Mouse (Mus musculus) heart, adult 9 months (tissue): Measurements from ENCODE around the gene Gpr39.
"Not testable (repeated sequence)": the region's sequence is repeated elsewhere in the genome, so short reads cannot be mapped to it uniquely, and the experiment has no call there.

Experiments used
- DNase-seq, 2 experiments: peaks; one replicate each; pipeline ENCODE4 v3.0.0; 2022; ENCODE audit warnings: low spot score in 2 of 2

Gene Gpr39

DNA sequence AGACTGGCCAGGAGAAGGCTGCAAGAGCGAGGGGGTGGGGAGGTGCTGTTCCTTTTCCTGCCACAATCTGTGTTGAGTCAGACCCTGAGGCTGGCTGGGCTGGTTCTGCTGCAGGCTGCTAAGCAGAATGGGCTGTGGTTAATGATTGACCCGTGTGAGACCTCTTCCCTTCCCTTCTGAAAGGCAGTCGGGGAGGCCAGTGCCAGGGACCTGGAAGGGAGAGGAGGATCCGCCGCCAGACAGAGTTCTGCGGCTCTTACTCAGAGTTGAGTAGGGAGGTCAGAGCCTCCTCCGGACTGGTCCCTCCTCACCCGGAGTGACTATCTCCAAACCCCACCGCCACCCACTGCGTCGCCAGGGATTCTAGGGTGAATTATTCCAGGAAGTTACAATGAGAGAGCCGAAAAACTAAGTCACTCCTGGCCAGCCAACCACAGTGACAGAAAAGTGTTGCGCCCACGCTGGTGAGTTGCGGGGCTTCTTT, at the start of gene Gpr39:
Gpr39 (plus strand) TSS at position 206 of the 484 bp plus-strand sequence.
- peak; percentile 40 to 50 for DNase-seq

DNA sequence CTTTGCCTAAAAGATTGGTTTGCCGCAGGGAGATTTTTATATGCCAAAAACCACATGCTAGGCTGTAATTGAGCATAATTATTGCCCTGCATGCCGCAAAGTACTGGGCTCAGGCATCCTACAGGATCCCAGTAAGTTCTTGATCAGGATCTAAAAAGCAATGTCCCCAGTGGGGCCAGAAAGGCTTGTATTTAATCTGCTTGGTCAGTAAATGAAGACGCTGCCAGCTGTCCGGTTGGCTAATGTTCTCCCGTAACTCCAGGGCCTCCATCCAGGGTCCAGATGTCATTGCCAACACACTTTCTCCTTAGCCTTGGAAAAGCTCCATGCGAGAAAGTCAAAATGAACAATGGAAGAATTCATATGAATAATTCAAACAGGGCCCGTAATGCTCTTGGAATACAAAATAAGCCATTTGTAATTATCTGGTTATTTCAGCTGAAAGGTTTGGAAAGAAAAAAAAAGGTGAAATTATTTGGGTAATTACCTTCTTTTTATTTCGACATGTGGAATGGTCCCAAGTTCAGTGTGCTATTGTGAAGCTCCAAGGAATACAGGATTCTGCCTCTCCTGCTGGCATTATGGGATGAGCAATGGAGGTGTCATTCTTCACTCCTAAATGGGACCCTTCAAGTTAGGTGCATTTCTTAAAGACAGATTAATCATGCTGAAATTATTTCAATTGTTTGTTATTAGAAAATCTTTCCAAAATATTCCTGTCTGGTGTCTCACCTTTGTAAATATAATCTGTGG, 37.1 kb upstream of the Gpr39 start:
- DNase-seq = peak in 1 of 2 experiments; percentile 33

DNA sequence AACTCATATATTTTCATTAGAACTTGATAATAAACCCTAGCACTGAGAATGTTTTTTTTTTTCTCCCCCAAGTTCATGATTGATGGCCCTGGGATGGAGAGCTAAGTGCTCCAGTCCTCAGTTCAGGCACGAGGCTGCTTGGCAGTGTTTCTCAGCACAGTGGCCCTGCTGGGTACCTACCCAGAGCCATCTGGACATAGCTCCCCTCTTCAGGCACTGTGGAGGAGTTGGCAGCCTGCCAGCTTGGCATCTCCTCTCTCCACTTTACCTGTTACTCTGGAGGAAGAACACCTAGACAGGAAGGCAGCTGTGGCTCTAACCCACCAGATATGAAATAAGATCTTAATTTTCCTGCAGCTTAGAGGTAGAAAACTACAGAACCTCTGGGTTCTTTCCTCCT, 33.2 kb upstream of the Gpr39 start:
- no peak for DNase-seq

DNA sequence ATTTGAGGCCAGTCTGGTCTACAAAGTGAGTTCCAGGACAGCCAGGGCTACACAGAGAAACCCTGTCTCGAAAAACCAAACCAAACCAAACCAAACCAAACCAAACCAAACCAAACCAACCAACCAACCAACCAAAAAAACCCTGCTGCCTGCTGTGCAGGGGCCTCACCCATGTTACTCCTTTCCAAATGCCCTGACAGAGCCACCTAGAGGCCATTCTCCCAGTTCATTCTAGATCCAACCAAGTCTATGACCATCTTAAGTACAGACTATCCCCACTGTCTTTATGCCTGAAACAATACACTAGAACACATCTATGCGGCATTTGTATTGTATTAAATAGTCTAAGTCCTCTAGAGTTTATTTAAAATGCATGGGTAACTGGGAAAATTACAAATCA, 30.0 kb upstream of the Gpr39 start:
- DNase-seq = not testable (repeated sequence)

DNA sequence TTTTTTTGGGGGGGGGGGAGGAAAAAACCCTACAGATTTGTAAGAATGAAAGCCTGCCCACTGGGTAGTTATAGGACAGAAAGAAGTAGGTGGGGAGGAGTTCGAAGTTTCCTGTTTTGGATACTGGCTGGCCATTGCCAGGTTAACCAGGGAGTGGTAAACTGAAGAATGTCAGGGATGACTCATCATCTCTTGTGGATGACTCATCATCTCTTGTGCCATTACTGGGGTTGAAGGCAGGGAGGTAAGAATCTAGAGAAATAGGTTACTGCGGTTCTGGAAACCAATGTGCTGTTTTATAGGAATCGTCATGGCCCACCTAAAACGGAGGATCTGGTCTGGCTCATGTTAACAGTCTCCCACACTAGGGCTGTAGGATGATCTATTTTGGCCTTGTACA, 28.8 kb upstream of the Gpr39 start:
- no peak for DNase-seq

DNA sequence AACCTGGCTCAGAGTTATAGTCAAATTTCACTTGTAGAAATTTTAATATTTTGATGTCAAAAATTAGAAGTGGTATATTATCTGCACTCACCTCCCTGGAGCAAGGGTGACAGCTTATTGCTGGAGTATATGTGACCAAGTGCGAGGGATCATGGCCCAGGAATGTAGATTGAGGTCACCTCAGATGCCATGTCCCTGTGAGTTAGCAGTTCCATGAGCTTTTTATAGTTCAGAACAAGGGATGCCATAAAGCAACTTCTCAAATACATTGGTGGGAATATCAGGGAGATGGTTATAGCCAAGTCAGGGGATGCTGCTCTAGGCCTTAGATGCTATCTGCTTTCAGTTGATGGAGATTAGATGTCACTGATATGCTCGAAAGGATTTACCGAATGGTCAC, 27.7 kb upstream of the Gpr39 start:
- no peak for DNase-seq

DNA sequence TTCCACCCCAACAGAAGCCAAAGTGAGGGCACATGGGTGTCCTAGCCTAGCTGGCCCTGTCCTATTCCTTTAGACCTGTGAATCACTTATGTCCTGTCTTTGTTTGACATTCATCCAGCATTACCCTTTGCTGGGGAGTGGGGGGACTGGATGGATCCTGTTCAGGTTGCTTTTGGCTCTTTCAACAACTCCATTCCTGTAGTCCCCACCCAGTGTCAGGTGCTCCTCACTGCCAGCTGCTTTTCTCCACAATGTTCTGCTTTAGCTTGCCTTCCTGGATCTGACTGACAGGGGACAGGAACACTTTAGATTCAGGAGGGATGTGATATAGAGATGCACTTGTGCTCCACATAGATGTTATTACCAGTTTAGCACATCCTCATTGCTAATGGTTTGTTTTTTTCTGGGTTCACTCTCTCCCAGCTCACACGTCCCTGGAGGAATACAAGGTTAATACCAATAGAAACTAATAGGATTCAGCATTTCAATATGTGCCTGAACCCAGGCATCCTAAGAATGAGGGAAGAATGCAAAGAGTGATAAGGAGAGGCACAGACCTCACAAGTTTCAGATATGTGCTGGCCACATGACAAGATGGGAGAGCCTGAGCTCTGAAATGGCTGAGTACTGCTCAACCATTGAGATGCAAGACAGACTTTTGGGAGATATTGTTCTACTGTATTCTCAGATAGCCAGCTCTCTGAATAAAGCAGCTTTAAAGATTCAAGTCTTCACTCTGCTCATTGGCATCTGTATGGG, 23.8 kb upstream of the Gpr39 start:
- DNase-seq = no peak

DNA sequence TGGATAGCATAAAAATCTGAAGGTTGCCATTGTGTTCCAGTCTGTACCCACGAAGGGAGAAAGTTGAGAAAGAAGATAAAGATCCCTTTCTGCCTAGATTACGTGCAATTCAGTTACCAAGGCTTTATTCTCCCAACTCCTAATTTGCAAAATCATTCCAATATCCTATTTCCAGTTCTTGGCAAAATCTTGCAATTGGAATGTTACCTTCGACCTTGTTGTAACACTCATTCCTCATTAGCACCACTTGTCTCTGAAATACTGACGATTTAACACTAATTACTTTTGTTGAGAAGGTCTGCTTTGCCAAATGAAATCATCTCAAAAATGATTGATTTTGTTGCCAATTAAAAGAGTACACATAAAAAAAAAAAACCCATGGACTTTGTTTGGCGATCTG, 19.4 kb upstream of the Gpr39 start:
- DNase-seq = no peak

DNA sequence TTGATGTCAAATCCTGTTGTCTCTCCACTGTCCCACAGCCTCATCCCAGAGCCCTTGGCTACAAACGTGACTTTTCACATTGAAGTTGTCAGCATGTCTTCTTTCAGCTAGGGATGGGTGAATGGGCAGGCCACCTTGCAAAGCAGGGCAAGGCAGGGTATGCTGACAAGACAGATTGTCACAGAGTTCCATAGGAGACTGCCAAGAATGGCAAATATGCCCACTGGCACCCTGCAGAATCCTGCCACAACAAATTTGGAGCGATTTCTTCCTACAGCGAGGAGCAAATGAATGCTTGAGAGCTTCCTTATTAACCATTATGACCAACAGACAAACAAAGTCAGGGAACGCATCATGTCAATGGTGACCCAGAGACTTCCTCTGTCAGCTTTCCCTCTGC, 16.6 kb upstream of the Gpr39 start:
- peak in 1 of 2 experiments; percentile 33 for DNase-seq

DNA sequence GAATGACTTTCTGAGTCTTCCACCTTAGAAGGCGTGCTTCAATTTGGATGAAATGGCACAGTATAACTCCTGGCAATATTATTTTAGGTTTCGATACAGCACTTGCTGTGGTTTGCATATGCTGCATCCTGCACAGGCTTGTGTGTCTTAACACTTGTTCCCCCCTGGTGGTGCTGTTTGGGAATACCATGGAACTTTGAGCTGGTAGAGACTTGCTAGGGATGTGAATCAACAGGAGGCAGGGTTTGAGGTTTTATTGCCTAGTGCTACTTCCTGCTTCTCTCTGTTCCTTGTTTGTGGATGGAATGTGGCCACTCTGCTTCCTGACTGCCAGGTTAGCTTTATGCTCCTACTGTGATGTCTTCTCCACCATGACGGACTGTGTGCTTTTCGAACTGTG, 15.9 kb upstream of the Gpr39 start:
- DNase-seq = no peak

DNA sequence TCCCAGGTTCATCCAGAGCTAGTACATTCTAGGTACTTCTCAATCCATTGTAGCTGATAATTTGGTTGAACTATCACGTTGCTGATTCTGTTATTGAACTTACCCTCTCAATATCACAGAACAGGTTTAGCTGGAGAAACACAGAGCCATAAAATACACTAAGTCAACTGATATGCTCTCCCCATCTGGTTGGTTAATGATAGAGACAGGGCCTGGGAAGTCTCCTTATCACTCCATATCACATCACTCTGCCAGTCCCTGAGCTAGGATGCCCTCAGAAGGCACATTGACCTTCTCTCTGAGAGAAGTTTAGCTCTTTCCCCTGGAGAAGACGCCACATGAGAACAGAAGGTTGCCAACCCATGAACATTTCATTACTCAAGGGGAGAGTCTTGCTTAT, 14.7 kb upstream of the Gpr39 start:
- DNase-seq = no peak

DNA sequence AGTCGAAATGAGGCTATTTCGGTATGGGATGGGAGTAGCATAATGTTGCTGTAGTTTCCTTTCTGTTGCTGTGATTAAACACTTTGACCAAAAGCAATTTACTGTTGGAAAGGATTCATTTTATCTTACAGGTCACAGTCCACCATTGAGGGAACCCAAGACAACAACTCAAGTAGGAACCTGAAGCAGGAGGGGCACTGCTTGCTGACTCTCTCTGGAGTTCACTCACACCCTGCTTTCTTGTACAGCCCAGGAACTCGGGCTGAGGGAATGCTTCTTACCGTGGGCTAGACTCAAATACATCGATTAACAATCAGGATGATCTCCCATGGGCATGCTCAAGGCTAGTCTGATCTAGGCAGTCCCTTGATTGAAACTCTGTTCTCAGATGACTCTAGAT, 14.1 kb upstream of the Gpr39 start:
- no peak for DNase-seq

DNA sequence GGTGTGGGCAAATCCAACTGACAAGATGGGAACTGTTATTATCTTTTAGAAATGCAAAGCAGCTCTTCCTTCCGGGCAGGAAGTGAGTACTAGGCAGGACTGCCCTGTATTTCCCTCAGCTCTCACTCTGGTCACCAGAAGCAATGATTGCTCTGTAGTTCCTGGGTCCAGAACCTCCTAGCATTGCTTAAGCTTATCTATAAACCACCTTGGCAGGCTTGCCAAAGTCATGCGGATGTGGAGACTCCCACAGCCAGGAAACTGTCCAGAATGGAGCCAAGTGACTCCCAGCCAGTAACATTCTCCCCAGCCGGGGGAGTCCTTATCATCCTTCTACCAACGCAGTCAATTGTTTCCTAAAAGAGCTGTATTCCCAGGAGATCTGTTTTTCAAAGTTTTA, 13.7 kb upstream of the Gpr39 start:
- DNase-seq = peak; percentile 85 to 89

DNA sequence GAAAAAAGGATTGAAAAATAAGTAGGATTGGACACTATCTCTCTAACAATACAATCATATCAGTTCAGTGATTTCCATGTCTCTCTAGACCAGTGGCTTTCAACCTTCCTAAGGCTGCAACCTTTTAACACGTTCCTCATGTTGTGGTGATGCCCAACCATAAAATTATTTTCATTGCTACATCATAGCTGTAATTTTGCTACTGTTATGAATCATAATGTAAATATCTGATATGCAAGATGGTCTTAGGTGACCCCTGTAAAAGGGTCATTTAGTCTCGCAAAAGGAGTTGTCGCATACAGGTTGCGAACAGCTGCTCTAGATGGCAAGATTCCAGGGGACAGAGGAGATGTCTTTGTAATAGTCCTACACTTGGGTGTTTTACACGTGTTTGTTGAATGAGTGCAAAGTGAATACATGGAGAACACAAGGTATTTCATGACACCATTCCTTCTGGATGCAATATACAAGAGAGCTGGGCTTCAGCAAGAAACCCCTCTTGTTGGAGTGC, 11.6 kb upstream of the Gpr39 start:
- DNase-seq = no peak

DNA sequence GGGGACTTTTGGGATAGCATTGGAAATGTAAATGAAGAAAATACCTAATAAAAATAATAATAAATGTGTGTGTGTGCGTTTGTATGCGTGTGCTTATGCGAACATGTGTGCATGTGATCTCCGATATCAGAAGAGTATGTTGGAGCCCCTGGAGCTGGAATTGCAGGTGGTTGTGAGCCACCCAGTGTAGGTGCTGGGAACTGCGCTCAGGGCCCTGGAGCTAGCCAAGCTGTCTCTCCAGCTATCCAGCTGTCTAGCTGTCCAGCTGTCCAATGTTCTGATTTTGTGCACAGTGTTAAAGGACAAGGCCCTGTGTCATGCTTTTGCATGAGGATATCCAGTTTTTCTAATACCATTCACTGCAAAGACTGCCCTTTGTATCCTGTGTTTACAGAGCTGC, 7.8 kb upstream of the Gpr39 start:
- DNase-seq = no peak

DNA sequence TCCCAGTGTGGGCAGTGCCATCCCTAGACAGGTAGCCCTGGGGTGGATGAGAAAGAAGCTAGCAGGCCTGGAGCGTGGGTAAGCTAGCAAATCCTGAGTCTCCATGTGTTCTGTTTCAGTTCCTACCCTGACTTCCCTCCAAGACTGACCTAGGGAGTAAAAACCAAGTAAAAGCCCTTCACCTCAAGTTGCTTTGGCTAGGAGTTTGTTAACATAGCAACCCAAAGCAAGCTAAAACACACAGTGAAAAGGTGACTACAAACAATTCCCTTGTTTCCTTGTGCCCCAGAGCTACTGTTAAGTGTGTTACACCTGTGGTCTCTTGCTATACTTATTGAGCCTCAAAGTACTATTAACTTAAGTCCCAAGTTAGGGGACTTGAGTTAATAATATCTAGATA, 1.6 kb upstream of the Gpr39 start:
- DNase-seq = no peak

DNA sequence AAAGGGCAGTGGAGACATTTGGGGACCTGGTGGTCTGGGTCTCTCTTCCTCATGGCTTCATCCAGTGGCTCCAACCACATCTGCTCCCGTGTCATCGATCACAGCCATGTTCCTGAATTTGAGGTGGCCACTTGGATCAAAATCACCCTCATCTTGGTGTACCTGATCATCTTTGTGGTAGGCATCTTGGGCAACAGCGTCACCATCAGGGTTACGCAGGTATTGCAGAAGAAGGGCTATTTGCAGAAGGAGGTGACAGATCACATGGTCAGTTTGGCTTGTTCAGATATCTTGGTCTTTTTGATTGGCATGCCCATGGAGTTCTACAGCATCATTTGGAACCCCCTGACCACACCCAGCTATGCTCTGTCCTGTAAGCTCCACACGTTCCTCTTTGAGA, 491 bp downstream of the Gpr39 start:
- DNase-seq = no peak

DNA sequence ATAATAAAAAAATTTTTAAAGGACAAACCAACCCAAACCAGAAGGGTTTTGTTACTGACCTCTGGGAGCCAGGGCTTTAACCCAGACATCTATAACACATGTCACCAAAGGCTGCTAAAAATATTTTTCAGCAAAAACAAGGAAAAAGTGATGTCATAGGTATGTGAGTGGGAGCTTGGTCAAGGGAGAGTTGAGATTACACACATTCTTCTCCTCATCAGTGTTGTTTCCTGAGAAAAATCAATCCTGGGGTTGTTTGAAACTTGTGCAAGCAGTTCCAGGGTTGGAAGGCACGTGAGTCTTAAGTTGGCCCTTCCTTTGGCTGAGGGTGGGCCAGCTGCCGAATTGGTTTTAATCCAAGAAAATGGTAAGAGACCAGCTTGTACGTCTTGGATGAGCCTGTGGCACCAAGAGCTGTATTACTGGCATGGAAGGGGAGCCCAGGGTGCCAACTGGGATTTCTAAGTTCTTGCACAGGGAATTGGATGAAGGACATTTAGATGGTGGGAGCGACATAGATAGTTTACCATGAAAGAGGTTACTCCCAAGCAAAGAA, 2.8 kb downstream of the Gpr39 start:
- peak; percentile 14 to 23 for DNase-seq

DNA sequence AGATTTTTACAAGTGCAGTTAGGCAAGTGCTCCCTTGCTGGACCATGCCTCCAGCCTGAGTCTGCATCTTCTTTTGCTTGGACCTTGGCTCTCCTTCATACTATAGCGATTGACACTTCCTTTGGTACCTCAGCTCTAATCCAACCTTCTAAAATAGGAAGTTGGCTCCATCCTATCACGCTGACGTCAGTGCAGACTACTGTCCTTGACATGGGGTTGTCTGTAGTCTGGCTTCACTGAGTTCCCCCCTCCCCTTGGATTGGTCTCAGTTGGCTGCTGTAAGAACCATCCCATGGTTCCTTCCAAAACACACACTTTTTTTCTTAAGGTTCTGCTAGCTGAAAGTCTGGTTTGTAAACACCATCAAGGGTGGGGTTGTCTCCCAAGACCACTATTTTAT, 7.6 kb downstream of the Gpr39 start:
- DNase-seq = no peak

DNA sequence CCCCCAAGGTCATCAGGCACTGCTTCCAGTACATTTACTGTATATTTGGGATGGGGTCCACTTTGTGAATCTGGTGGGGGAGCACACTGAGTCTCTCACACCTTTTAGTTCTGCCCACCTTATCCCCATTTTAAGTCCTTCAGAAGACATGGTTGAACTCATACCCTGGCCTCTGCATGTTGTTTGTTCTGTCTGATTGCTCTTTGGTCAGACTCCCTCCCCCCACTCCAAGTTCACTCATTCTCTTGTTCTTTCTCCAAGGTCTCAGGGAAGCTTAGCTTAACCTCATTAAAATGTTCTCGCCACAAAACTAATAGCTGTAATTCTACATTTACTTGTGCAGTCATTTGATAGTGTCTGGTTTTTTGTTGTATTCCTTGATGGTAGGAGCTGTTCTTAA, 8.5 kb downstream of the Gpr39 start:
- DNase-seq = no peak

DNA sequence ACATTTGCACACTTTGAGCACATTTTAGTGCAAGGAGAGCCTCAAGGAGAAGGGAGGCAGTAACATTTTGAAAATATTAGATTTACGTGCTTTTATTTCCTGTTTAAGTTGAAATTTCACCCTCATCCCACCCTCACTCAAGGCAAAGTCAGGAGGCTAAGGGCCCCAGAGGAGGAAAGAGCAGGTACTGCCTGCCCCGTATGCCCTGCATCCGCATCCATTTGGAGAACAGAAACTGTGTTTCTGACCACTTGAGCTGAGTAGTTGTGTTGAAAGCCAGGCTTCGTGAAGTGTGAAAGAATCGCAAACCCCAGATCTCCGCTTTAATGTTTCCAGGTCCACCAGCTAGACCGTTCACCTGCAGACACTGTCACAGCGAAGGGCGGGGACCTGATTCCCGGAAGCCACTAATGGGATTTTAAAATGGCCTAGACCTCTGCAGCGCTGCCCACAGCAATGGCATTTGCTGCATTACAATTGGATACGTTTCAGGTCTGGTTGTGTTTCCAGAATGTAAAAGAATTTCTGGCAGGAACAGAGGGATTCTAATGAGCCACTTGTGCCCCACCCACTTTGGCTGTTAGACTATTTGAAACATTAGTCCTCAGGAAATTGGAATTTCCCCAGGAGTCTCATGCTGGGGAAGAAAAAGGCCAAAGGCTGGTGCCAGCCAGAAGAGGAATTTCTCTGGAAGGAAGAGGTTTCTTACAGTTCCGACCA, 11.1 kb downstream of the Gpr39 start:
- no peak for DNase-seq

DNA sequence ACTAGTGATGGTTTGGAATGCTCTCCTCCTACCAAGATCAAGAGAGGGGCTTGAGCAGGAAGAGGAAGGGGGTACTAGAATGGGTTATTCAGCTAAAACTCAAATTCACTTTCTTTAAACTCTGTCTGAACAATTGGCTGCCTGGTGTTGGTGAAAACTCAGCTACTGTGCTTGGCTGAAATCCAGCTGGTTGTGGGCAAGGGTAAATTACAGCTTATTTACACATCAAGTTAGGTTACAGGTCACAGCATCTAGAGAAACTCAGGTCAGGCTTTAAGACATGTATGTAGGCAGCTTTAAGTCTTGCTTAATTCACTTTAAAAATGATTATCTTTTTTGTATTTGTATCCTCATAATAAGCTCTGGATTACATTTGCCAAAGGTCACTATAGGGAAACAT, 16.7 kb downstream of the Gpr39 start:
- no peak for DNase-seq
